Mouse (Mus musculus): ENCODE data around the gene Spata9.
A peak's percentile ranks its signal among the peaks of the same experiment; 100 is the strongest.
"Not testable (repeated sequence)": the region's sequence is repeated elsewhere in the genome, so short reads cannot be mapped to it uniquely, and the experiment has no call there.

The Spata9 gene

GRCm38 (mm10) chr13:75966850-75967249 is at the start of gene Spata9:
Gene Spata9 (plus strand): TSS chr13:75967150.
- no peak for DNase-seq

DNA sequence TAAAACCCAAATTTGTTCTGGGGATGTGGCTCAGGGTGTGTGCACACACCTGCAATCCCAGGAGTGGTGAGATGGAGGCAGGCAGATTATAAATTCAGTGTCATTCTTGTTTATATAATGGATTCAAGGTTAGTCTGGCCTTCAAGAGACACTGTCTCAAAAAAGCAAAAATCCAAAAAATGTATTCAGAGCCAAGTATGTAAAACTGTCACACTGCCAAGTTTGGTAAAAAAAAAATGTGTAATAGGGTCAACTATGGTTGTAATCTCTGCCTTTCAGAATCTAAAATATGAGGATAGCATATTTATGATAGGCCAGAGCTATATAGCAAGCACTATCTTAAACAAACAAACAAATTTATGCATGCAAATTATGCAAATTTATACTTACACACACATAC is 39.0 kb upstream of the Spata9 start:
- DNase-seq: no peak

- DNase-seq: not testable (repeated sequence)
Measured at GRCm38 (mm10) chr13:75929071-75929470, 37.9 kb upstream of the Spata9 start.

GRCm38 (mm10) chr13:75930023-75930422 is 36.9 kb upstream of the Spata9 start:
- no peak for DNase-seq

DNA sequence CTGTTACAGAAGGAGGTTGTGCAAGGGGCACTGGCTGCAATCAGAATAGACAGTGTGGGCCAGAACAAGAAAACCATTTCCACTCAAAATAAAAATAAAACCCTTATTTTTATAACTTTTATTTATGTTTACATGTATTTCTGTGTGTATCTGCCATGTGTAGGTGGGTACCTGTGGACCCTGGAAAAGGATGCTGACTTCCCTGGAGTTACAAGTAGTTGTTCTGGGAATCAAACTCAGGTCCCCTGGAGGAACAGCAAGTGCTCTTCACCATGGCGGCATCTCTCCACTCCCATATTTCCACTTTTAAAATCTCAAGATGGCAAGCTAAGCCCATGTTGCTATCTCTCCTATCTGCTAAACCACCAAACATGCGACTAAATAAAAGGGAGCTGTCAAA is 36.3 kb upstream of the Spata9 start:
- no peak for DNase-seq

GRCm38 (mm10) chr13:75931073-75931472 is 35.9 kb upstream of the Spata9 start:
- DNase-seq: peak; percentile 30 to 64

- no peak for DNase-seq
Measured at GRCm38 (mm10) chr13:75933287-75933686, 33.7 kb upstream of the Spata9 start.

DNA sequence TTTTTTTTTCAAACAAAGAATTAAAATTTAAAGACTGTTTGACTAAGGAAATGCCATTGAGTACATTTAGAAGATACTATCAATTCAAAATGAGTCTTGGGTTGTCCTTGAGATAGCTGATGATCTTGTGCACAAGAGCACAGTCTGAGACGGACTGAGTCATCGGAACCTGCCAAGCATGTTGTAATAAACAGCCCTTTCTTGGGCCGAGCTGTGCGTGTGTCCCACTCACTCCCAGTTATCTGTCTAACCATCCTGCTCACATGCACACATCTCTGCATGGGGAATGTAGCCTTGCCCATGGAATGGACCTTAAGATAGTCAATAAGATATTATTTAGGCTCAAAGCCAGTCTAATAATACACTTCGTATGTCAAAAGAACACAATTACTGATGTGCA is 28.1 kb upstream of the Spata9 start:
- no peak for DNase-seq

DNA sequence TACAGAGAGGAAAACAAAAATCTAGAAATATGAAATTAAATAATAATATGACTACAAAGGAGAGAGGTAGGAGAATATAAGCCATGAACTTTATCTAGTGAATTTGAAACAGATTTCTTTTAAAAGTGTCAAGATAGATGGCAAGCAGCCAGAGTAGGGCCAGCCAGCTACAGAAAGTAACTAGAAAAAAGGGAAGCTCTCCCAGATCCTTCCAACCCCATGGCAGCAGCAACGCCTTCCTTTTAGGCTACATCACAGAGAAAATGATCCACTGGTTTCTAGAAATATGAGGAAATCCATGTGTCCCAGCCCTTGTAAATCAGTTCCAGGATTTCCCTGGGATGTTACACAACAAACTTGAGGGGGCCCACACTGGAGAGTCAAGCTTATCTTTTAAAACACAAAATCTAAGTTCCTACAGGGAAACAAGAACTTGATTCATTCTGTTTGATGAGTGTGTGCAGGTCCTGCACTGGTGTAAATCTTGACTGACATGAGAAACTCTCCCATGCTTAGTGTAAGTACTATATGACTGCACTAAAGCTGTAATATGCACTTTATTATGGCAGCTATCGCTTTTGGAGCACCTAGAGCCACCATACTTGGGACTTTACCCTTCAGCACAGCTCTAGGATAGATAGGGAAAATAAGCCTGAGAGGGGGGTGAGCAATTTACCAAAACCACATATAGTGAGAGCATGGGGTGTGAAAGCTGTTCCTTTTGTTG is 26.0 kb upstream of the Spata9 start:
- DNase-seq: no peak

DNA sequence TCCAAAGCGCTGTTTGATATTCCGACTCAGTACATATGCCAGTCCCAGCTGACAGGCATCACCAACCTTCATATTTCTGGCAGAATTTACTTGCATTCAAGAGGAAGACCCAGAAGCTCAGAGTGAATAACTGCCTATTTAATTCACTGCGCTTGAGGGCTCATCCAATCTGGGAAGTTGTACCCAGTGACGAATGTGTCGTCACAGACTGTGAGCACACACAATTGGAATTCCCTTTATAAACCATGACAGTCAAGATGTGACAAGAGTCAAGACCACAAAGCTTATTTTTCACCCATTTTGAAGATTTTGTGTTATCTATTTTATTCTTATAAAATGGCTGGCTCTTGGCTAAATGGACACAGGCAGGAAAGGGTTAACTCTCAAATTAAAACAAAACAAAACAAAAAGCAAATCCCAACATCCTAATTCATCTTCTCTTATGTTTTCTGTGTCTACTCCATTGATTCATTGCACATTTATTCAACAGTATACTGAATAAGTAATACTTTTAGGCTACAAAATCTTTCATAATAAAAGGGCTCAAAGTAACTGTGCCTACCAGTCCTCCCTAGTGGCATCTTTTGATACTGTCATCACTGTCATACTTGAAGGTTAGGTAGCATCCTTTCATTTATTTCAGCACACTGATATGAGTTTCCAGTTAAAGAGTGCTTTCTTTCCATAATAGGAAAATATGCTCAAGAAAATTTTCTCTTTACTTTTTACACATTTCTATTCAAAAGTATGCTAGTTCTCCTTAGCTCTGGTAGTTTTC is 25.2 kb upstream of the Spata9 start:
- no peak for DNase-seq

DNA sequence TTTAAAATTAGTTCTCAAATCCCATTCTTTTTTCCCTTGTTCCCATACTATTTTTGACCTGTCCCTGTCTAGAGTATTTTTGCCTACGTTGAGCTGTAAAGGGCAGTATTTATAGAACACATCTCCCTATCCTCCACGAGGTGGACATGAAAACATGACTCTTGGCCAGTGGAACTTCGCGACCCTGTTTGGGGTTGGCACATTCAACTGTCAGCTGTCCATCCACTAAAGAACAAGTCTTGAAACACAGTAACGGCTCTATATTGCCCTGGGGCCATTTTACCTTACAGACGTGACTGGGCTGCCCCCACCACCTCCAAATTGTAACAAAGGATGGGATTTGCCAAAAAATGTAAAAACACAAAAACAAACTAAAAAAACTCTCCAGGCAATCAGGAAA is 24.2 kb upstream of the Spata9 start:
- DNase-seq: peak in 1 of 2 experiments; percentile 14

GRCm38 (mm10) chr13:75943189-75944043 is 23.5 kb upstream of the Spata9 start, which contains the start of gene Rhobtb3:
Gene Rhobtb3 (minus strand): TSS chr13:75943925.
- DNase-seq: peak; percentile 78 to 79

GRCm38 (mm10) chr13:75944044-75944820 is 22.7 kb upstream of the Spata9 start:
- DNase-seq: no peak

GRCm38 (mm10) chr13:75950295-75950694 is 16.7 kb upstream of the Spata9 start:
- no peak for DNase-seq

DNA sequence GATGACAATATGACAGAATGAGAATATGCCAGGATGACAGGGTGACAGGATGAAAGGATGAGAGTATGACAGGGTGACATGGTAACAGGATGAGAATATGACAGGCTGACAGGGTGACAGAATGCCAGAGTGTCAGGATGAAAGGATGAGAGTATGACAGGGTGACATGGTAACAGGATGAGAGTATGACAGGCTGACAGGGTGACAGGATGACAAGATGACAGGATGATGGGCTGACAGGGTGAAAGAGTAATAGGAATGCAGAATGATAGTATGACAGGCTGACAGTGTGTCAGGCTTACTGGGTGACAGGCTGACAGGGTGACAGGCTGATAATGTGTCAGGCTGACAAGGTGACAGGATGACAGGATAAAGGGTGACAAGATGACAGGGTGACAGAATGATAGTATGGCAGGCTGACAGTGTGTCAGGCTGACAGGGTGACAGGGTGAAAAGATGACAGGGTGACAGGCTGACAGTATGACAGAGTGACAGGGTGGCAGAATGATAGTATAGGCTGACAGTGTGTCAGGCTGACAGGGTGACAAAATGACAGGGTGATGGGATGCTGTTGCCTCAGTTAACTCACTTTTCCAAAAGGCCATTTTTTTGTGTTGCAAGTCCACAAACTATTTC is 11.5 kb upstream of the Spata9 start:
- no peak for DNase-seq

DNA sequence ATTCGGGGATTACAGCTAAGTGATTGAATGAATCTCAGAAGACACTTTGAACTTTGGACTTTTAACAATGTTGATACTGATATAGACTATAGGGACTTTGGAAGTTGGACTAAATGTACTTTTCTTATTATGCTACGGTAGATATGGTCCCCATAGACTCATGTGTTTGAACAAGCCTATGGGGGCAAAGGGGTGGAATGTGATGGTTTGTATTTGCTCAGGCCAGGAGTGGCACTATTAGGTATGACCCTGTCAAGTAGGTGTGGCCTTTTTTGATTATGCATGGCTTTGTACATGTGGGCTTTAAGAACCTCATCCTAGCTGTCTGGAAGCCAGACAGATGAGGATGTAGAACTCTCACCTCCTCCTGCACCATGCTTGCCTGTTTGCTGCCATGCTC is 7.5 kb downstream of the Spata9 start:
- no peak for DNase-seq

DNA sequence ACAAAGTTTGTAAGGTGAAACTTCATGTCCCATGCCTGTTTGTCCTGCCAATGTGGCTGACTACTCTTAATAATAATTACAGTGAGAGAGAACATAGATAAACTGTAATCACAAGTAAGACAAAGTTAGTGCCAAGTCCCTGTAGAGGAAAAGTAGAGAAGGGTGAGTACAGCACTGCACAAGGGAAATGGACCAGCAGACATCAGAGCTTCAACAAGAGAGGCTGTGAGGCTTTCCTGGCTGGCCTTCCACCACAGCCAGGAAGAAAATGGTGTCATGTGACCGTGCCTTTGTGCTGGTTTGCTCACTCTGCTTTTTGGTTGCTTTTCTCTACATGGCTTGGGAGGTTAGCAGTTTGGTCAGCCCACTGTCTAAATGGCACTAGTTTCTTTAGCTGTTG is 8.7 kb downstream of the Spata9 start:
- DNase-seq: no peak

GRCm38 (mm10) chr13:75976218-75976617 is 9.3 kb downstream of the Spata9 start:
- no peak for DNase-seq

DNA sequence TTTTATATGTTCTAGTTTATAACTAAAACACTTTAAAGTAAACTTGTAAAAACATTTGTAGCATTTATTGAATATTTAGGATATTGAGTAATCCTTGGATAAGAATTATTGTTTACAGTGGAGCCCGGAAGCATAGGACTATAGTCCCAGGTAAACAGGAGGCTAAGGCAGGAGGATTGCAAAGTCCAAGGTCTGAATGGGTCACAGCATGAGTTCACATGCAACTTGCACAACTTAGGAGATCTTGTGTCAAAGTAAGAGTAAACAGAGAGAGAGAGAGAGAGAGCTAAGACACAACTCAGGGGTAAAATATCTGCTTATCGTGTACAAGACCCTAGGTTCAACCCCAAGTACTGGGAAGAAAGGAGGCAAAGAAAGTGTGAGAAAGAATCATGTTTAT is 9.7 kb downstream of the Spata9 start:
- DNase-seq: no peak

DNA sequence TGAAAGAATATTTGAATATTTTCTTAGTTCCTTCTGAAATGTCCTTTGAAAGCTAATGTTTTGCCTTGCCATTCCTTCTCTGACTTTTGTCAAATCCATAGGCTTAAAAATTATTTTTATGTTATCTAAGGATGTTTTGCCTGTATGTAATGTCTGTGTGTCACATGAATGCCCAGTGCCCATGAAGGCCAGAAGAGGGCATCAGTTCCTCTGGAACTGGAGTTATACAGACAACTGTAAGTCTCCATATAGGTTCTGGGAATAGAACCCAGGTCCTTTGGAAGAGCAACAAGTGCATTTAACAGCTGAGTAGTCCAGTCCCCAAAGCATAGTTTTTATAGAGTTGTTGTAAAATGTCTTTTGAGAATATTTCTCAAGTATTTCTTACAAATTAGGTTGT is 15.0 kb downstream of the Spata9 start:
- DNase-seq: no peak

- DNase-seq: no peak
Measured at GRCm38 (mm10) chr13:75988096-75988495, 21.1 kb downstream of the Spata9 start.

Data from cerebellum, postnatal 25 days (tissue).